Mouse (Mus musculus) spleen, postnatal 4 days (tissue): ENCODE data around the gene Prdx3.
A peak's percentile ranks its signal among the peaks of the same experiment; 100 is the strongest.
"Not testable (repeated sequence)": the region's sequence is repeated elsewhere in the genome, so short reads cannot be mapped to it uniquely, and the experiment has no call there.

Source experiments
- DNase-seq, 2 experiments: peaks; one replicate each; pipeline ENCODE4 v3.0.0; 2022; ENCODE audit warnings: low spot score in 2 of 2

Prdx3 gene

DNA sequence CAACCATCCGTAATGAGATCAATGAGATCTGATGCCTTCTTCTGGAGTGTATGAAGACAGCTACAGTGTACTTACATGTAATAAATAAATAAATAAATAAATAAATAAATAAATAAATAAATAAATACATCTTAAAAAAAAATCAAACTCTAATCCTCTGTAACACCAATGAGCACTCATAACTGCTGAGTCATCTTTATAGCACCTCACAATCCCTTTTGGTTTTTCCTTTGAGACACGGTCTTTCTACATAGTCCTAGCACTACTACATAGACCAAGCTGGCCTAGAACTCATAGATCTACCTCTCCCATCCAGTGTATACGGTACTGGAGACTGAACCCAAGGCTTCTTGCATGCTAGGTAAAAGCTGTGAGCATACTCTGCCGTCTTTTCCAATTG, 8.2 kb downstream of the Prdx3 start:
- not testable (repeated sequence) for DNase-seq

DNA sequence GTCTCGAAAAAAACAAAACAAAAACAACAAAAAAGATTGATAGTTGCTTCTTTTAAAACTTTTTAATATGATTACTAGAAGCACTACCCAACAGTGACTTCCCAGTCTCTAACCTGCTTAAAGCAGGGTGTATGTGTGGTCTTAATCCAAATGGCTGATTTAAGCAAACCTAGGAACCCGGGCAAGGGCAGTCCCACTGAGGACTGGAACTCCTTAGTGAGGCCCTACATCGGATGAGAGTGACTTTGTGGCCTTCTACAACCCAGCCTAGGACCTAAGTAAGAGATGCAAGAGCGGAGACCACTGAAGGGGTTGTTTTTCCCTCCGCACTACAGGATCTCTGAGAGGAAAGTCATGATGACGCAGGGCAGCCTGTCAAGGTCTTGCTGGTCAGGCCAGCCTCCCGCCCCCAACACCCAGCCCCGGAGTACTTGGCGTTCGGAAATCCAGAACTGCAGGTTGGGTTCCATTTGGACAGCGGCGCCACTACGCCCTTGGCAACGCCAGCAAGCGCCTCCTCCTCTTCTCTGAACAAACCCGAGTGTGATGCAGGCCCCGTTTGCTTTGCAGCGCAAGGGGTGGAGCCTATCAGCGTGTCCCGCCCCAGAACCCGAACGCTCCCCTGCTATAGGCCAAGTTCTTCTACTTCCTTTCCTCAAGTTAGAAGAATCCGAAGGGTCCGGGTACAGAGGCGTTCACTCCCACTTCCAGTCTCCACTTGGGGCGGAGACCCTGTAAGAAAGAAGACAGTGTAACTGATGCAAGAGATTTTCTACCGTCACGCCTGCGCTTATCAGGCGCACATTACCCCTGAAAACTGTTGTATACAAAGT, 13.3 kb downstream of the Prdx3 start, which contains the start of gene Sfxn4:
Gene Sfxn4 (minus strand): TSS at position 612 of the 833 bp plus-strand sequence.
- peak; percentile 89 to 93 for DNase-seq

DNA sequence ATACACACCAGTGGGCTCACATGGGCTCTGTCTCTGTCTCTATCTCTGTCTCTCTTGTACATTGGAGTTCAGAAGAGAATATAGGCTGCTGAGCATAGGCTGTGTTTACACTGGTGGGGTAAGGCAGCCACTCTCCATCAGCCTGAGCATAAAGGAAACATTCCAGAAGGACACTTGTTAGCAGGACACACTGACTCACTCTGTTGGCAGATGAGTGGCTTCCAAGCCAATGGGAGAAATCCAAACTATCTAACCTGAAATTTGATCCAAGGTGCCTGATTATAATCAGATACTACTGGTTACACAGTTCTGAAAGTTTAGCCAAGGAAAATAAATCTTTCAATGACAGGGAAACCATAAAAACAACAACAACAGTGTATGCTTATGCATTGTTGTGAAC, 28.6 kb downstream of the Prdx3 start:
- no peak for DNase-seq

DNA sequence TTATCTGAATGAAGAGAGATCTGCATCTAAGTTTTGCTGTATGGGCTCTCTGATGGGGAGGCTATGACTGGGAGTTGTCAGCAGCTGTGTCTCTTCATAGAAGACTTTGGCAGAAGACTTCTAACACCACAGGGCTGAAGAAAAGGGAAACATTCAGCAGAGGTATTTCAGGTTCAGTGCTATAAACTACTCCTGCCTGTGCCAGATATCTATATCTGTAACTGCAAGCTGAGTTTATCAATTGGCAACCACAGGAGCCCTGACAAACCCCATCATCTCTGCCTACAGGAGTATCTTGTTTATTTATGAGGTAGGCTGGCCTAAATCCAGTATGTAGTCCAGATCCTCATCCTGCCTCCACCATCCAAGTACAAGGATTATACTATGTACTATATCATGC, 31.0 kb downstream of the Prdx3 start:
- no peak for DNase-seq

DNA sequence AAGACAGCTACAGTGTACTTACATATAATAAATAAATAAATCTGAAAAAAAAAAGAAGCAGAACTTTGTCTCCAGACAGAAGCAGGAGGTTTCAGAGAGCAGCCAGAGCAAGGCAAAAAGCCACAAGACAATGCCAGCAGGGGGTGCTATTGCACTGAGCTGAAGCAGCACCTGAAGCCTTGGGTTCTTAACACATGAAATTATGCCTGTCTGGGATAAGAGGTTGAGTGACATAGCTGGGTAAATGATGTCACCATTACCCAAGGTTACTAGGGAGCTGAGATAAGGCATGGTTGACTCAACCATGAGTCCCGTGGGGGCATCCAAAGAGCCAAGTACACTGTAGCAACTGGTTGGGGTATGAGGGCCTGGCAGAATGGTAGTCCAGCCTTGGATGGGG, 36.6 kb downstream of the Prdx3 start:
- DNase-seq = peak; percentile 81 to 94

DNA sequence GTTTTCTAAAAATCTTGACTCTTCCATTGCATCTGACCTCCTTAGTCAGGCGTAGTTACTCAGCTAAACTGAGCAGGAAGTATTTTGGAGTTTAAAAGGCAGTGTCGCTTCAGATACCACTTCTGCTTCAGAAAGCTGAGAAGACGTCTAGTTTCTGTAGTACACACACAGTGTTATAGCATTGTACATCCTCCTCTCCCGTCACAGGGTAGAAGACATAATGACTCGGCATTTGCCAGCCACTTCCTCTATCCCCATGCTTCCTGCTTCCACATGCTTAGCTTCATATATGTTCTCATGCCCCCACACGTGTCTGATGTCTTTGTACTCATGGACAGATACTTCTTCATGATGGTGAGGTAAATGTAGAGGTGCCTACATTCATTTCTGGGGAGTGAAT, 55.7 kb downstream of the Prdx3 start:
- DNase-seq = no peak
